Mouse (Mus musculus): ENCODE results near the gene 1110008P14Rik.

The 1110008P14Rik gene

GRCm38 (mm10) chr2:32381775-32382223, at the start of gene 1110008P14Rik:
Gene 1110008P14Rik, minus strand, starts transcription at chr2:32381938.
- peak; percentile 93 for DNase-seq (ENCODE audit: low read depth, low spot score)

GRCm38 (mm10) chr2:32430701-32431676, 49.3 kb upstream of the 1110008P14Rik start:
- DNase-seq (ENCODE audit: low read depth, low spot score) = peak; percentile 75

- no peak for DNase-seq (ENCODE audit: low read depth, low spot score)
Measured at GRCm38 (mm10) chr2:32429215-32429891, 47.6 kb upstream of the 1110008P14Rik start.

- DNase-seq (ENCODE audit: low read depth, low spot score) = no peak
Measured at GRCm38 (mm10) chr2:32428262-32428722, 46.6 kb upstream of the 1110008P14Rik start.

GRCm38 (mm10) chr2:32427720-32428119, 46.0 kb upstream of the 1110008P14Rik start:
- no peak for DNase-seq (ENCODE audit: low read depth, low spot score)

GRCm38 (mm10) chr2:32426141-32426540, 44.4 kb upstream of the 1110008P14Rik start:
- no peak for DNase-seq (ENCODE audit: low read depth, low spot score)

GRCm38 (mm10) chr2:32425568-32425967, 43.8 kb upstream of the 1110008P14Rik start:
- DNase-seq (ENCODE audit: low read depth, low spot score) = no peak

- no peak for DNase-seq (ENCODE audit: low read depth, low spot score)
Measured at GRCm38 (mm10) chr2:32424796-32425195, 43.1 kb upstream of the 1110008P14Rik start.

GRCm38 (mm10) chr2:32423481-32424331, 42.0 kb upstream of the 1110008P14Rik start:
- peak; percentile 84 for DNase-seq (ENCODE audit: low read depth, low spot score)

GRCm38 (mm10) chr2:32421851-32422251, 40.1 kb upstream of the 1110008P14Rik start:
- DNase-seq (ENCODE audit: low read depth, low spot score) = no peak

GRCm38 (mm10) chr2:32420647-32421046, 38.9 kb upstream of the 1110008P14Rik start:
- DNase-seq (ENCODE audit: low read depth, low spot score) = no peak

GRCm38 (mm10) chr2:32420066-32420608, 38.4 kb upstream of the 1110008P14Rik start:
- DNase-seq (ENCODE audit: low read depth, low spot score) = no peak

- DNase-seq (ENCODE audit: low read depth, low spot score) = no peak
Measured at GRCm38 (mm10) chr2:32419359-32419758, 37.6 kb upstream of the 1110008P14Rik start.

- DNase-seq (ENCODE audit: low read depth, low spot score) = no peak
Measured at GRCm38 (mm10) chr2:32418430-32419151, 36.9 kb upstream of the 1110008P14Rik start.

- DNase-seq (ENCODE audit: low read depth, low spot score) = no peak
Measured at GRCm38 (mm10) chr2:32417486-32417885, 35.7 kb upstream of the 1110008P14Rik start.

GRCm38 (mm10) chr2:32416556-32416955, 34.8 kb upstream of the 1110008P14Rik start:
- DNase-seq (ENCODE audit: low read depth, low spot score) = no peak

GRCm38 (mm10) chr2:32415801-32416200, 34.1 kb upstream of the 1110008P14Rik start:
- DNase-seq (ENCODE audit: low read depth, low spot score) = no peak

GRCm38 (mm10) chr2:32413936-32414335, 32.2 kb upstream of the 1110008P14Rik start:
- no peak for DNase-seq (ENCODE audit: low read depth, low spot score)

GRCm38 (mm10) chr2:32412742-32413531, 31.2 kb upstream of the 1110008P14Rik start:
- no peak for DNase-seq (ENCODE audit: low read depth, low spot score)

GRCm38 (mm10) chr2:32411407-32411806, 29.7 kb upstream of the 1110008P14Rik start:
- no peak for DNase-seq (ENCODE audit: low read depth, low spot score)

Data from ES-CJ7 (cell line).